Mouse (Mus musculus) layer of hippocampus, adult 9-10 months (tissue): Measurements from ENCODE around the gene C130050O18Rik.

ENCODE experiments used
- DNase-seq: peaks from one replicate; pipeline ENCODE4 v3.0.0; 2022; ENCODE audit warnings: low spot score

C130050O18Rik gene

DNA sequence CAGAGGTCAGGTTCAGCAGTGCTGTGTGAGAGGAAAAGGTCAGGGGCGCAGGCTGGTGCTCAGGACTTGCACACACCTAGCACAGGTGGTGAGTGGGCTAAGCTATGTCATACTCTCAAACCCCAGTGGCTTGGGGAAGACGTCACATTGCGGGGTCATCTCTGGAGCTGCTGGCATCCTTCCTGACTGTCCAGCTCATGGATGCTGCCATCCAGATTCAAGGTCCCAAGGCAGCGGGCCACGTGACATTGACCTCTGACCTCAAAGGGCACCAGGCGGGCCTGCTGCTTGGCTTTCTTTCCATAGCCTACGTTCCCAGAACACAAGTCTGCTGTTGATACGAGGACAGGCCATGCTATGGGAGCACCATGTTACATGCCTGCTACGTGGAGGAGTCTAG, 21.9 kb downstream of the C130050O18Rik start:
- DNase-seq = no peak

DNA sequence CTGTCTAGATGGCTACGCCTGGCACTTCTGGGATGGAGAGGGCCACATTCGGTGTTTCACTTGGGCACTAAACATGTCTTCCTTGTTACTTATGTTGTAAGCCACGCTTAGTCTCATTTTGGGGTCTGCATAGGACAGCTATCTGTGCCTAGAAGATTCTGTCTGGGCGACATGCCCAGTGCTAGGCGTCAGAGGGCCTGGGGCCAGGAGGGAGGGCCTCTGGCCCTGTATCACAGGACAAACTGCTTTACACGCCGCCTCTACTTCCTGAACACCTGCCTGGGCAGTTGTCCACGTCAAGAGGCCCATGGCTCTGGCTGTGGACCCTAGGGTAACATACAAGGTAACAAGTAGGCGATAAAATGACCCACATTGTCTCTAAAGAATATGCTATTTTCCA, 22.9 kb downstream of the C130050O18Rik start:
- DNase-seq = no peak

DNA sequence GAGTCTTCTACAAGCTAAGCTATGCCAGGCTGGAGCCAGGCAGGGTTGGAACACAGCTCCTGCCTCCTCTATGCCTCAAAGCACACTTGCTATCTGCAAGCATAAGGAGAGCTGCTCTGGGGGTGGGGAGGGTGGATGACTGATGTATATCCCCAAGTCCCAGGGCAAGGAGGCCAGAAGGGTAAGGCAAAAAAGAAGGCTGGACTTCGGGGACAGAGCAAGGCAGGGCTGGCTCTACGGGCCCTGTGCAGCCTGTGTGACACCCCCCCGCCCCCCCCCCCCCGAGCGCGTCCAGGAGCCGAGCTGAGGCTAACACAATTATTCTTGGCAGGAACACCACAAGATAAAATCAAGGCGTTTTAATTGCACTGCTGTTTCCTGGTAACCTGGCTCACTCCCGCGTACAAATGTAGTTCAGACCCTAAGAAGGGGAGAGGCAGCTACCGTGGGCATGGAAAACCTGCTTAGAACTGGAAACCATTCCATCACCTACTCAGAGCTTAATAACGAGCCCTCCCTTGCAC, 24.8 kb downstream of the C130050O18Rik start:
- no peak for DNase-seq

DNA sequence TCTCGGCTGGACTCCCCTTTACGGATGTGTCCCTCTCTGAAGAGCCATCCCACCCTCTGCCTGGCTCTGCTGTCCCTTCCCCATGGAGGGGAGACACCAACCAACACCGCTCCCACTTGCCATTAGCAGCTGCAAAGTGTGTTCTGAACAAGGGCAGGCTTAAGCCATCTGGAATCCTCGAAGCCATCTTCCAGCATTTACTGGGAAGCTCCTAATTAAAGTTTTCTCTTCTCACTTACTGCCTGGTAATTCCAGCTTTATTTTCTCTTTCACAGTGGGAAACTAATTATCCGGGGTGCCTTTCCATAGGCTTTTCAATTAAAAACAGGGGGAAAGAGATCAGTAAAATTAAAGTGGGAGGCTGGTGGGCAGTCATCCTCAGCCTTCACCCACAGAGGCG, 27.3 kb downstream of the C130050O18Rik start:
- DNase-seq = no peak

DNA sequence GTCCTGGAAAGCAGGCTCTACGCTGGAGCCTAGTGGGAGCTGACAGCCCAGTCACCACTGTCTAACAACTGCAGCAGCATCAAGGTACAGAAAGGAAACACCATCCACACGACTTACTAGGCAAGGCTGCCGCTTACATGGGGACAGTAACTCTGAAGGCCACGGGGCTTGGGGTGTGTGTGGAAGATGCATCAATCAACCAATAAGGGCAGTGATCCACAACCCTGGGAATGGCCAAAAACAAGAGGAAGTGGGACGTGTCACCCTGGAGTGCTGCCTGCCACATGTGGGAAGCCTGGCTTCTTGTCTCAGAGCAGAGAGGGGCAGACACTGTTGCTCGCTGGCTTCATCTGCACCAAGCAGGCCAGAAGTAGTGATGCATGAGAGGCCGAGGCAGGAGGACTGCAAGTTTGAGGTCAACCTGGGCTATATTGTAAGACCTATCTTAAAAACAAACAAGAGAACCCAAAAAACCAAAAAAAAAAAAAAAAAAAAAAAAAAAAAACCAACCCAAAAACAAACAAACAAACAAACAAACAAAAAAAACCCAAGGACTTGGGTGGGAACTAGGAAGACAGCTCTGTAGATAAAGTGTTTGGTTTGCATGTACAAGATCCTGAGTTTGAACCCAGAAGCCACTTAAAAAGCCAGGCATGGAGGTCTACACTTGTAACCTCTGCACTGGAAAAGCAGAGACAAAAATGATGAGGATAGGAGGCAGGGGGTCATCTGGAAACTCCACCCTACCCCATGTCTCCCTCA, 27.8 kb downstream of the C130050O18Rik start:
- DNase-seq = no peak

DNA sequence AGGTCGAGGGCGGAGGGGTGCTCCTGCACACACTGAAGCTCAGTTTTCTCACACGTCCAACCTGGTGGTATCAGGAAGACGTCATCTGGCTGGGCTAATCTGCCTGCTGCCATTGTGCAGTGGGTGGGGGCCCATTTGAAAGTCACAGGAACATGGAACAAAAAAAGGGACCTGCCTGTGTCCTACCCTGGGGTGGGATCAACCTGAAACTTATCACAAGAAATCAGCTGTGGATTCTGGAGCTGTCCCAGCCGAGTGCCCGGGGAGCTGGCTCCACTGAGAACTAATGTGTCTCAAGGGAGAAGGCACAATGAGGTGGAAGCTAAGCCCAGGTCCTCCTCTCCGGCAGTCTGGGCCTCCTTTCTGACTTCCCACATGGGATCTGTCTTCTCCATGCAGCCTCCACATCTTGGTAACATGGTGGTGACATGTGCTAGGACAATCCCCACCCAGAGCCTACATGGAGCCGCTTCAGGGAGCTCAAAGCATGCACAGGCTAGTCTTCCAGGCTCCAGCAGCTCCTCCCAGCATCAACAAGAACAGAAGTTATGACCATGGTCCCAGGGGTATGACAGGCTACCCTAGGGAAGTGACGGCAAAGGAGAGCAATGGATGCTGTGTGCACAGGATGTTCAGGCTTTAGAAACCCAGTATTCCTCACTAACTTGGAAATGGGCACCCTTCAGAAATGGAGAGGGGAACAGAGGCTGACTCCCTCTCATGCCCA, 28.9 kb downstream of the C130050O18Rik start:
- DNase-seq = no peak

DNA sequence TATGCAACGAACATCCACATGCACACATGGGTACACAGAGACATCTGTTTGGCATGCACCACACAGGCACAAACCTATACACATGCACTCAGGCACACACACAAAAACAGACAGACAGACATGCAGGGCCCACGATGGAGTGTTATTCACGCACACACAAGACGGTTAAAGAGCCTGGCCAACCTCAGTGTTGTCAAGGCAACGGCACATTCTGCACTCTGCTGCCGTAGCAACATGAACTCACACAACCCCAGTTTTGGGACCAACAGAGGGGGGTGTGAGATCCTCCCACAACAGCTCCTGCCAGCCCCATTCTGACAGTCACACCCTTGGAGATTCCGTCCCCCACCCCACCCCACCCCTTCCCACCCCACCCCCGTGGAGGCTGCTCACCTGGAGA, 29.9 kb downstream of the C130050O18Rik start:
- peak; percentile 53 for DNase-seq

DNA sequence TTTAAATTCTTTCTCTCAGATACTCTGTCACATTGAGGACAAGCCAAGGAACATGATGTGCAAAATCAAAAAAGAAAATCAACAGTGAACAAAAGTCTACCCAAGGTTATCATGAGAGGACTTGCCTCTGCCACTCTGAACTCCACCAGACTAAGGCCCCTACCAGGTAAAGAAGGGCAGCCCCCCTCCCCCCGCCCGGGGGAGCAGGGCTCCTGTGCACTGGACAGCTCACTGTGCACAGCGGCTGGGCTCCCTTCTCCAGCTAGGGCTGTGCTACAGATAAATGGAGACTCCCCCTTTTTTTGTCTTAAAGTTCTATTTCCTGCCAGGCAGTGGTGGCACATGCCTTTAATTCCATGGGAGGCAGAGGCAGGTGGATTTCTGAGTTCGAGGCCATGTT, 32.7 kb downstream of the C130050O18Rik start:
- no peak for DNase-seq

DNA sequence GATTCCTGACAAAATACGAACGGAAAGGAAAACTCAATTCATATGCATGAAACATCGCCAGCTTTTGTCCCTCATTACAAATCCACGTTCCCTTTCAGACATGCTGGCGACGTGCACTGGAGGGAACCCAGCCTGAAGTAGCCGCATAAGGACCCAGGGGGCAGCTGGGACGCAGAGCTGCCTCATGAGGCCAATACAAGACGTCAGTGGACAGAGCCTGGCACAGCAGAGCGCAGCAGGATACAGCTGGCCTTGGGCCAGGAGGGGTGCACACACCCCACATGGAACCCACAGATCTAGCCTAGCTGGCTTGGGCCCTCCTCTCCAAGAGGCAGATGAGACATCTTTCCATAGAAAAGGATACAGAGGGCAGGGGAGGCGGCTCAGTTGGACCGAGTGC, 33.4 kb downstream of the C130050O18Rik start:
- no peak for DNase-seq

DNA sequence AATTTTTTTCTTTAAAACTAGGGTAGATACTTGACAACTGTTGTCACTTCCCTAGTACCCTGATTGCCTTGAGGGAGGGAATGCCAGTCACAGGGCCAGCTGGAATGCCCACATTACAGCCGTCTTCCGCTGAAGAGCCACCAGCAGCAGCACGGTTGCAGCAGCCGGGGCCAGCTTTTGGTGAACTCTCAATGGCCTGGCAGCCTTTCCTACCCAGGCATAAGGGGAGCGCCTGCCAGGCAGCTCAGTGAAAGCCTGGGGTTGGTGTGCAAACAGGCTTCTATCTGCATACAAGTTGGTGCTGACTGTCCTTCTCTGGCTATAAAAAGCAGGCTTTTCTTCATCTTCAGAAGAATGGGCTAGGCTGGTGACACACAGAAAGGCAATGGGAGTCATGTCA, 35.4 kb downstream of the C130050O18Rik start:
- no peak for DNase-seq

DNA sequence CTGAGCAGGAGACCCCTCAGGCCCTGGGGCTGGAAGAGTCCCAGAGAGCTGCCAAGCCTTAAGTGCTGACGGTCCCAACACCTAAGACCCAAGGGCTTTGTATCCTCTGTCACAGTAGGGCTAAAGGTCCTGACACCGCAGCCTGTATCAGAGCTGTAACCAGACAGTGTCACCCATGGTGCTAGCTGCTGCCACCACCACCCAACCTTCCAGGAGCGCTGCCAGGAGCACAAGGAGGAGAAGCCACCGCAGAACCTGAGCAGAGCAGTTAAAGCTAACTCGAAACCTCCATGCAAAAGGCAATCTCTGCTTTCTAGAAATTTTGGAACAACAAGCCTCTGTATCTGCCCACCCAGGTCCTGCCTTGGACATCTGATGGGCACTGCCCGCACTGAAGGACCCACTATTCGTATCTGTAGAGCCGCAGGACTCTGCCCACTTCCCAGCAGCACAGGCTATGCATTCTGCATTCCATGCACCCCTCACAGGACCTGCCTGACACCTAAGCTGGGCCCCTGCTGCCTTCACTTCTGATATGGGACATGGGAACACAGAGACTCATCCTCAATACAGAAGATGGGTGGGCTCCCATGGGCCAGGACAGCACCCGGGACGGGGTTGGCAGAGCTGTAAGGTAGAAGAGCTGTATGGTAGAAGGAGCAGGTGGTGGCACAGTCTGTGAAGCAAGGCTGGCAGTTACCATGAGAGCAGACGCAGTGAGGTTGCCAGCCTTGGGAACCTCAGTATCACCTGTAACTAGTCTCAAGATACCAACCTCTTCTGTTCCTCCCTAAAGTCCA, 36.0 kb downstream of the C130050O18Rik start:
- no peak for DNase-seq

DNA sequence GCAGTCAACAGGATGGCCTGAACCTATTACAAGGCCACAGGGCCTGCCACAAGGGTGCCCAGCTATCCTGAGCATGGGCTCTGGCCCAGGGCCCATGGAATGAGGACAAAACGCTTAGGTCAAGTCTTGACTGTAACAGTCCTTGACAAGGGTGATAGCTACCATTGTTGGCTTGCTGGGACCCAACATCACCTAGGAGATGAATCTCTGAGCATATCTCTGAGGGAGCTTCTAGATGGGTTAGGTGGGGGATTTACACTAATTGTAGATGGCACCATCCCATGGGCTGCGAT, 36.6 kb downstream of the C130050O18Rik start:
- no peak for DNase-seq

DNA sequence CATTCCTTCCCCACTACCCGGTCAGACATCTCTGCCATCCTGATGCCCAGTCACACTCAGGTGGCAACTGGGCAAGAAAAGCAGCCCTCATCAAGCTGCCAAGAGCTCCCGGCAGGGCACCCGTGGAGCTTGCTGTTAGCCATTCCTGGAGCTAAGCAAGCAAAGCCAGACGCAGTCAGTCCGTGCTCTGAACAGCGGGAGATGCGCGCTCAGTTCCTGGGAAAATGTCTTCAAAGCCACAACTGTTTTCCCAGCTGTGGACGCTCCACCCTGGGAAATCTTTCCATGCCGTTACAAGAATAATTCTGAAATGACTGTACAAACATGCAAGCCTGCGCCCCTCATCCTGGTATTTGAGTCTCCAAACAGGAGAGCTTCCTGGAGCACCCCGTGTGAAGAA, 37.3 kb downstream of the C130050O18Rik start:
- DNase-seq = no peak

DNA sequence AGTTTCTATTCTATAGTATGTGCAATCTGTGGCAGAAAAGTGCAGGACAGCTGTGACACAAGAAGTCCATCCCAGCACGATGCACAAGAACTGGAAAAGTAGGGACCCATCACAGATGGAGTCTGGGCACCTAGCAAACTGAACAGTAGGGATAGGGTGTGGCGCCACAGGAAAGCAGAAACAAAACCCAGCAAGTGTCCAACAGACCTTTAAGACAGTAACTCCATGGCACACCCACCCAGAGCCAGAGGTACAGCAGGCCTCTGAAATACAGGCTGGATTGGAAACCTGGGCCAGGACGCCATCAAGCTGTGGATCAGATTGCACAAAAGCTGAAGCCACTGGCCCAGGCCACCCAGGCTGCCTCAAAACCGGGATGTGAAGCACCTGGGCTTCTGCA, 37.9 kb downstream of the C130050O18Rik start:
- DNase-seq = no peak

DNA sequence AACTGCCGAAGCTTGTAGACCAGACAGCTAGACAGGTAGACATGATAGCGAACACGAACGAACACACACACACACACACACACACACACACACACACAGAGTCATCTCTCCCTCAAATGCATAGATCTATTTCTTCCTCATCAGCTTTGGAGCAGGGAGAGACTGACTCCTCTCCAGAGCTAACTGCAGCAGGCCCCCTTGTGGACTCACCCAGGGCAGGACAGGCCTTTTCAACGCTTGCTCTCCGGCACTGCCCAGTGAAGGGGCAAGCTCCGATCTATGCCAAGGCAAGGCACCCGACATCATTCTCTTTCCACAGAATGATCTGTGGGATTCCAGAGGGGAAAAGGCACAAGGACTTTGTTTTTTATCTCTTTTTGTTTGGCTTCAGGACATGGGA, 40.2 kb downstream of the C130050O18Rik start:
- no peak for DNase-seq

DNA sequence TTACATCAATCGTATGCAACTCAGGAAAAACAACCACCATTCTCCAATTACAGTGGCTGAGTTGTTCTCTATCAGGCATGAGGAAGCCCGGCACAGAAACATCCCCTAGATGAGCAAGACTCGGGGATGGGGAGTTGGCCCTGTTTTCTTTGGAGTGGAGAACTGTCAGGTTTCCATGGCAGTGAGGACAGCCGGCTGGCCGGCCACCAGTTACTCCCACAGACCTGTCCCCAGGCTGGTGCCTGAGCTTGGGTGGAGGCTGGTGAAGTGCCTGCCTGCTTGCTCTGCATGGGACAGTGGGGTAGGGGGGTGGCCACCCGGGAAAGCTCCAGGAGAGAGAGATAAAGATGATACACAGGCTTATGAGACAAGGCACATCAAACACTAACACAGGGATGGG, 42.9 kb downstream of the C130050O18Rik start:
- no peak for DNase-seq

DNA sequence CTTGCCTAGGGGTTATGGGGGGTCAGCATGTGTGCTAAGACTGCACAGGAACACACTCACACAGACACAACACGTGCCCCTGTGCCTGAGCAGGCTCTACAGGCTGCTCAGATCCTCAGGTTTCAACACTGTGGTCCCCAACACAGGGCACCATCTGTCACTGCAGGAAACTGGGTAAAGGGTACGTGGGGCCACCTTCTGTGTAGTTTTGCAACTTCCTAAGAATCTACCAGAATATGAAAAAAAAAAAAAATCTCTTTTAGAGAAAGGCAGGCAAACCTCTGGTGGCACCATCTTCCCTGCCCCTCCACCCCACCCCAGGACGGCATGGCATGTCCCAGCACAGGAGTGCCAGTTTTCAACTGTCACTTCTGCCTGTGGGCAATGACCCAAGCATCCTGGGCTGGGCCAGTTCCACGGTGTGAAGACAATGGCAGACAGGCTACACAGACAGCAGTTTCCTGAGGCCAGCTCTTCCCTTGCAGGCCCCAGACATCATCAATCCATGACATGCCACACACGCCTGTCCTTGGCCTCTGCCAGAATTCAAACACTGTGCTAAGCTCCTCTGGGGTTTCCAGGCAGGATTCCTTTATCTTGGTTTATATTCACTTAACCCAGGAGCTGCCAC, 44.2 kb downstream of the C130050O18Rik start:
- DNase-seq = no peak

DNA sequence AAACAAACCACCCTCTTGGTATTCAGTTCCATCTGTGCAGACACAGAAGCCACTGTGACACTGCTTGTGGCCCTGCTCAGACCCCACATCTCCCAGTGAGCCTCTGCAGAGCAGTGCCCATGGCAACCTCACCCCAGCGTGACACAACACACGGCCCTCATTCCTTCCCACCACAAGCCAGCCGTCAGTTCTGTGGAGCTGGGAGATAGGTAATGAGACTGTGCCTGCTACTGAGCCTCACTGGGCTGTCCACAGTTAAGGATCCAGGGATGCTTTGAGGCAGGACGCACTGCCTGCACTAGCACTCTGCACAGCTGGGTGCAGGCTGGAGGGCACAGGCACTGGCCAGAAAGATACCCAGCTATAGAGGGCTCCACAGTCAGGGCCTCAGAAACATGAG, 44.8 kb downstream of the C130050O18Rik start:
- no peak for DNase-seq

DNA sequence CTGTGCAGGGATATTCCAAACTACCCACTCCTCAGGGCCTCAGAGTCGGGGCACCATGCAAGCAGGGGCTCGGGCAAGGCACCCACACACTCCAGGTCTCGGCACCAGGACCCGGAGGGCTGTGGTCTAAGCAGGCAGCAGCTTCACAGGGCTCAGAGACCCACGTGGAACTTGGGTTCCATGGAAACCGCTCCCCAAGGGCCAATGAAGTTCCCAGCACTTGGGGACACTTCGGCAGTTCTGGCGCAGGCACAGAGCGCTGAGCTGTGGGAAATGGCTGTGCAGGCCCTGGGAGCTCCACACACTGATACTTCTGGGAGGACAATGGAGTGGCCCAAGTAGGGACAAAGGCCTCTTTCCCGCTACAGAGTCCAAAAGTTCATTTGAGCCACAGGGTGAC, 48.0 kb downstream of the C130050O18Rik start:
- no peak for DNase-seq

DNA sequence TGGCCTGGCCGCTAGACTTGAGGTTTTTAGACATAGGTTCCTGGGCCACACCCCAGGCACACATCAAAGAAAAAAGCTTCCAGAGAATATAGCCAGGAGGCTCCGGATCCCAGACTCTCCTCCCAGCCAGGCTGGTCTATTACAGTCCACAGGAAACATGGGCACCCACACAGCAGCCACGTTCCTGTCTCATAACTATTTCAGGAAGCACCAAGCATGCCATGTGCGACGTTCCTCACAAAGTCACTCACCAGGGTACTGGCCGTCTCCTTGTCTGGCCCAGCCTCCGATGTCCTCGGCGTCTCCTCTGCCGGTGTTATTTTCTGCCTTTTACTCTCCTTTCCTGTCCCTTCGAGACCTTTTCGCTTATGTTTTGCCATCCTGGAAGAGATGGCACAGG, 50.1 kb downstream of the C130050O18Rik start:
- DNase-seq = no peak

DNA sequence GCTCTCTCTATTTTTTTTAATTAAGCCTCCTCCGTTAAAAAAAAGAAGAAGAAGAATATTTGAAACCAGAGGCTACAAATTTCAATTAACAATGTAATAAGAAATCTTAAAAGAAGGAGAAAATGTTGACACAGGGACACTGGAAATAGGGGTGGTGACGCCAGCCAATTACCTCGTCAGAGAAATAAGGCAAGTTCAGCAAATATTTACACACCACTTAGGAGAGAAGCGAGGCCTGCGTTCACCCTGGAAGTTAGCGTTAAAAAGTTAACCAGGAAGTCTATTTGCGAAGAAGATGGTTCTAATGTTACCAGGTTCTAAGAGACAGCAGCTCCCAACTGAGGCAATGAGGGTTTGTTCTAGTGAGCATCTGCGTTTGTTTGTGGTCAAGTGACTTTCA, 52.2 kb downstream of the C130050O18Rik start:
- no peak for DNase-seq

DNA sequence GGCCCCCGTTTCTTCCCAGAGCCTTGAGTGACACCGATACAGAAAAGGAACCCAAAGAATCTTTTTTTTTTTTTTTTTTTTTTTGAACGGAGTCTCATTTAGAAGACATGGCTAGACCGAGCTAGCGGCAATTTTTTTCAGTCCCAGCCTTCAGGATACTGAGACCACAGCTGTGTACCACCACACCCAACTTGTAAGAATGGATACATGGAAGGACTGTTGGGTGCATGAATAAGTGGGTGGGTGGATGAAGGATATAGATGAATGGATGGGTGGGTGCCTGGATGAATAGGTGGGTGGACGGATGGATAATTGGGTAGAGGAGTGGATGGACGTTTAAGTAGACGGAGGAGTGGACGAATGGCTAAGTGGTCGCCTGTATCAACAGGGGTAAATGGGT, 54.9 kb downstream of the C130050O18Rik start:
- no peak for DNase-seq
